Mouse (Mus musculus) heart, embryonic 10.5 days (tissue): ENCODE measurements around the gene Bcas3. TPM values are rescaled to one million over a fixed set of nuclear protein-coding genes. Genes with fewer than 3 reads are reported as not detected.
"Not testable (repeated sequence)": the region's sequence is repeated elsewhere in the genome, so short reads cannot be mapped to it uniquely, and the experiment has no call there.

Experiments used
- DNase-seq: peaks from one replicate; pipeline ENCODE4 v3.0.0-alpha.2; 2017; ENCODE audit warnings: low spot score
- H3K27ac ChIP-seq: fragments of 300-500 bp; sonication (generic); 2 replicates; pipeline ENCODE4 v1.5.1; 2016; ENCODE audit warnings: mild to moderate bottlenecking
- H3K27me3 ChIP-seq: fragments of 300-500 bp; sonication (generic); 2 replicates; pipeline ENCODE4 v1.6.1; 2016; ENCODE audit warnings: mild to moderate bottlenecking; ENCODE audit not compliant: poor library complexity, insufficient read depth, severe bottlenecking
- H3K36me3 ChIP-seq: fragments of 300-500 bp; sonication (generic); 2 replicates; pipeline ENCODE4 v1.6.1; 2016; ENCODE audit warnings: mild to moderate bottlenecking, moderate library complexity
- H3K4me1 ChIP-seq: fragments of 300-500 bp; sonication (generic); 2 replicates; pipeline ENCODE4 v1.6.1; 2016; ENCODE audit warnings: mild to moderate bottlenecking
- H3K4me3 ChIP-seq: fragments of 300-500 bp; sonication (generic); 2 replicates; pipeline ENCODE4 v1.5.1; 2016; ENCODE audit warnings: mild to moderate bottlenecking, moderate library complexity
- H3K9me3 ChIP-seq: fragments of 300-500 bp; sonication (generic); 2 replicates; pipeline ENCODE4 v1.6.1; 2016; ENCODE audit warnings: mild to moderate bottlenecking, moderate library complexity
- WGBS: fragments of 180-500 bp; shearing (Covaris S2); methylation state at CpG from one replicate; pipeline ENCODE4 v1.1.7; 2016; 5-methylcytosine and 5-hydroxymethylcytosine counted together
- polyA plus RNA-seq: library from polyadenylated mRNA; unstranded; fragments of >200 nt; fragmentation: Nextera tagmentation; extraction: Ambion mirVana; gene quantifications from 2 replicates; pipeline ENCODE4 v1.2.1, GENCODE M21; 2016

Gene Bcas3
- polyA plus RNA-seq, 1 experiment from 2014 or later = 22.4 TPM

DNA sequence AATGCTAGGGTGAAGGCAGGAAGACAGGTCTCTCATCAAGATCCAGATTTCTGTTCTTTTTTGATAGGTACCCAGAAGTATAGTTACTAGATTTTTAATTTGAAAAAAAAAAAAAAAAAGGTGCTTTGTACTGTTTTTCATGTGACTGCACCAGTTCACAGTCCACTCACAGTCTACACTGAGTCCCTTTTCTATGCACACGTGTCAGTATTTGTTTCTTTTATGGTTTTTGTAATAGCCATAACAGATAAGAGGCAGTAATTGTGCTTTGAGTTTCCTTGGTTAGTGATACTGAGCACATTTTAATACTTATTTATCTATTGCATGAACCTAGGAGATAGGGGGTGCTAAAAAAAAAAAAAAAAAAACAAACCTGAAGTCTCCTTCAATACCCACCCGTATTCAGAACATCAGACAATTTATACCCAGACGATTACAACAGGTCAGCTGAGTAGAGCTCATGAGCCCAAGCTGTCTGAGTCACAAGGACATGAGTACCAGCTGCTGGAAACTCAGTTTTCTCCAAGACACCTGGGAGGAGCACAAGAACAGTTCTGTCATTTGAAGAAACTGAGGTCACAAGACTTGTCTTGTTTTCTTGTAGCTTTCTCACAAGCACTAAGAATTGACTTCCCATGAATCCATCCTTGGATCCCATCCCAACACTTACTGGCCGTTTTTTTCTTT lies 351.2 kb downstream of the Bcas3 start:
- no peak overlapping the region for H3K4me3 ChIP-seq
- WGBS = 81% methylated on average over 4 of the region's 4 CpGs
- no peaks in the 10 kb centered on the region for H3K9me3 ChIP-seq
- H3K36me3 ChIP-seq = no peaks in the 10 kb centered on the region
- no peak overlapping the region for H3K27ac ChIP-seq
- peaks cover 6% of the 10 kb centered on the region for H3K4me1 ChIP-seq
- DNase-seq = no peak
- peaks cover 8% of the 10 kb centered on the region for H3K27me3 ChIP-seq

DNA sequence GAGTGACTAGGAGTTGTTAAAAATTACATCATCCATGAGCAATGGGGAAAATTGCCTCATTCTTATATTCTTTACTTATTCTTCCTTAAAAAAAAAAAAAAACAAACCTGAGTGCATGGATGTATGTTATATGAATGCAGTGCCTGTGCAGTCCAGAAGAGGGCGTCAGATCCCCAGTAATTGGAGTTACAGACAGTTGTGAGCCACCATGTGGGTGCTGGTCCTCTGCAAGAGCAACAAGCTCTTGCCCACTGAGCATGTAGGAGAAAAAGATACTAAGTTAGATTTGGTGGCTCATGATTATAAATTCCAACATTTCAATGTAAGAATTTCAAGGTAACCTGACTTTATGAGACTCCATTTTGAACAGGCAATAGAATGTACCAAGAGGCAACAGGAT lies 353.7 kb downstream of the Bcas3 start:
- Histone ChIP-seq H3K4me3 (no peak overlapping the region), H3K27me3 (peaks cover 8% of the 10 kb centered on the region), H3K27ac (no peak overlapping the region), H3K36me3 (no peaks in the 10 kb centered on the region), H3K4me1 (peaks cover 13% of the 10 kb centered on the region), H3K9me3 (no peaks in the 10 kb centered on the region)
- 11% methylated on average over 1 of the region's 1 CpGs for WGBS
- DNase-seq = peak; percentile 20

DNA sequence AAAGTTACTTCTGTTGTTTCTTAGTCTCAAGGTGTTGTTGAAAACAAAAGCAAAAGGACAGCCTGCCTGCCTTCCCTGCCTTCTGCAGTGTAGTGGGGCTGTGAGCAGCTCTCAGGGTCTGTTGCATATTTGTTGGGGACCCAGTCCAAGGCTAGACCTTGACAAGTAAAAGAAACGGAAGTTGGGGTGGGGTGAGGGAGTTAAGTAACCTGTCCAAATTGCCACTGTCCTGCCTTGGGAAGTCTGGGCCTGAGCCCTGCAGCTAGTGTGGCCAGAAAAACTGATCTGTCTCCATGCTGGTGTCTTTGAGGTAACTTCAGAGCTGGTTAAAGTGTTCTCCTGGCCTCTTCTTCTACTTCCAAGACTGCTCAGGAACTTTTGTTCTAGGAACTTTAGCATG lies 354.5 kb downstream of the Bcas3 start:
- H3K4me1 ChIP-seq = peaks cover 15% of the 10 kb centered on the region
- no peak overlapping the region for H3K27ac ChIP-seq
- 78% methylated on average over 1 of the region's 1 CpGs for WGBS
- DNase-seq = peak; percentile 54
- H3K9me3 ChIP-seq = no peaks in the 10 kb centered on the region
- no peaks in the 10 kb centered on the region for H3K36me3 ChIP-seq
- peaks cover 8% of the 10 kb centered on the region for H3K27me3 ChIP-seq
- no peak overlapping the region for H3K4me3 ChIP-seq

DNA sequence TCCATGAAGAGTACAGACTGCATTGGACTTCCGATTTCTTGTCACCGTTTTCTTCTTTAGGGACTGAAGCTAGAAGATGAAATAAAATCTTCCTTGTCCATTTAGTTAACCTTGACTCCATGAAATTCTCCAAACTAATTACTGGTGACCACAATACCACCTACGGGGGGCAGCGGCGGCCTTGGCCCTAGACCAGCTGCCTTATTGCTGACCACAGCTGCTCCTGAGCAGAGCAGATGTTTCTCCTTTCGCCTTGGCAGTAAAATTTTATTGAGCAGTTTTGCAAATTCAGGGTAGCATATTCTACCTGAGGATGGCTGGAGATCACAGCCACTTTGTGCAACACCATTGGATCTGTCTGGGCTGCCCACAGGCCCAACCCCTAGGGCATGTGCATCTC lies 356.2 kb downstream of the Bcas3 start:
- H3K27ac ChIP-seq = no peak overlapping the region

DNA sequence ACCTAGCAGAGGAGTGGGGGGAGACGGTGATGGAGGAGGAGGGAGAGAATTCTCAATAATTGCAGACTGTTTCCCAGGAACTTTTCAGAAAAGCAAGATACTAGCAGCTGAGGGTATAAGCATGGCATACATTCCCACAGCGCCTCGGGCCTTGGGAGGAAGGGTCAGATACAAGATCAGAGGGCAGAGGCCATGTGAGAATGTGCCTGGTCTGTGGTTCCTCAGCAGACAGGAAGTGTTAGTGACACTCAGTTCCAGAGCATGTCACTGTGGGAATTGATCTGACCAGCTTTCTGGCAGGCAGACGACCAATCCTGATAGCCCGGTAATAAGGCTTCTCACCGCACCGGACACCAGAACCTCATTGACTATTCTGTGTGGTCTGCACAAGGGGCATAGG lies 357.2 kb downstream of the Bcas3 start:
- peak; percentile 74 for DNase-seq
- Histone ChIP-seq H3K27ac (no peak overlapping the region), H3K36me3 (no peaks in the 10 kb centered on the region), H3K4me1 (peaks cover 37% of the 10 kb centered on the region), H3K4me3 (no peak overlapping the region), H3K9me3 (no peaks in the 10 kb centered on the region), H3K27me3 (peaks cover 4% of the 10 kb centered on the region)
- WGBS = 49% methylated on average over 7 of the region's 7 CpGs

More for the DNA sequence above, 356.2 kb downstream of the Bcas3 start:
- 84% methylated on average over 6 of the region's 6 CpGs for WGBS
- Histone ChIP-seq H3K4me1 (peaks cover 30% of the 10 kb centered on the region), H3K27me3 (peaks cover 8% of the 10 kb centered on the region), H3K9me3 (no peaks in the 10 kb centered on the region), H3K36me3 (no peaks in the 10 kb centered on the region), H3K4me3 (no peak overlapping the region)
- DNase-seq = peak; percentile 56

DNA sequence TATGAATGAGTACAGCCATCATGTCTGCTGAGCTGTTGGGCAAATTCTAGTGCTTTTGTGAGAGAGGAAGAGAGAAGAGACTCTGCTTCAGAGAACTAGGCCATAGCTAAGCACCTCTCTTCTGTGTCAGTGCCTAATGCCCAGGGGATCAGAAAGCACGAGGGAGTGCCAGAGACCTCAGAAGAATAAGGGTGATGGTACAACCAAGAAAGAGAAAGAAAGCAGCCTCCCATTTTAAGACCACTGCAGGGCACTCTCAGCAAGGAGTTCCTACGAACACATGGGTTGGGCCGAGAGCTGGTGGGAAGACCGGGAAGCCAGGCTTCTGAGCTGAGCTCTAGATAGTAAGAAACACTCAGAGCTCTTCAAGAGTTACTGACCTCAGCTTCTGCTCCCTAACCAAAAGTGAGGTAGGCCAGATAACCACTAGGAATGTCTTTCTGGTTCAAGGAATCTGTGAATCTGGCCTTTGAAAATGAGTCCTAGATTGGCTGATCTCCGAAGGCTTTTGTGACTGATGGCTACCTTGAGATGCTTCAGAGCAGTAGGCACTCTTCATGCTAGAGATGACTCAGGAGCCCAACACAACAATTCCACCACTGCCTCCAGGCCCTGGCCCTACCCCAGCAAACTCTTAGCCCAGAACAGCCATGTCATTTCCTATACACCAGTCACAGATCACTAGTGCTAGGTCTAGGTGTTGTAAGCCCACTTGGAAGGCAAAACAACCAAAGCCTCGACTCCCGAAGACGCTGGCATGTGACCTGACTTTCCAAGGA lies 359.2 kb downstream of the Bcas3 start:
- Histone ChIP-seq H3K9me3 (no peaks in the 10 kb centered on the region), H3K4me3 (no peak overlapping the region), H3K36me3 (no peaks in the 10 kb centered on the region), H3K4me1 (peaks cover 40% of the 10 kb centered on the region), H3K27me3 (peaks cover 21% of the 10 kb centered on the region), H3K27ac (no peak overlapping the region)
- WGBS = 83% methylated on average over 8 of the region's 8 CpGs
- DNase-seq = peak; percentile 58

DNA sequence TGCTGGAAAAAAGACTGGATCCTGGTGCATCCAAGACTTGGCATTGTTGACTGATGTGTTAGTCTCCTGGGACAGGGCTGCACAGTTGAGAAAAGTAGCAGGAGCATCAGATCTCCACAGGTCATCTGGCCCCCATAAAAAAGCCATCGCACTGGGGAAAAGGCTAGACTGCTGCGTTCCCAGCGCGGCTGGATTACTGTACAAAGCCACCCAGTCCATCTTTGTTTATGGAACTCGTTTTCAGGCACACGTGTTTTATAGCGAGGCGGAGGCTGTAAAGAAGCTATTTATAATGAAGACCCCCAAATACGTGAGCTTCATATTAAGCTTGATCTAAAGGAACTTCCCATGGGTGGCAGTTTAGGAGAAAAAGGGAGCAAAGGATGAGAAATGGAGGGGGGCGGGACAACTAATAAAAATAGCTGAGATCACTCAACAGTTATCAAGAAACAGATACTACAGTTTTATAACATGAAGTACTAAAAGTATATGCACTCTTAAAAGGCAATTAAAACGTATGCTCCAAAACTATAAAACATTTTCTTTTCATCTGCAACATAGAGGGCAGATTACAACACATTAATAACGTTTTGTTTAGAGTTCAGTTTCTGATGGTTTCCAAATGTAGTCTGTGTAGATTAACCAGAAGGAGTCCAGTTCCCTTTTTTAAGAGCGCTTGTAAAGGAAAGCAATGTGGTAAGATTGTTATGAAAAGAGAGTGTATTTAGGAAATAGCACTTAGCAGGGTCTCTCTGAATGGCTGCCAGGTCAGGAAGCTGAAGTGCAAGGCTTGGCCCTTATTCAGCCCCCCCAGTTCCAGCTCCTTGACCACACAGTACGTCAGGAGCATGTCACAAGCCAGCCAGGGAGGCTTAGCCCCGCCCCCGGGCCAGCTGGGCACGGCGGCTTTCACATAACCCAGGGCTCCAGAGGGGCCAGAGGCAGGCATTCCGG lies 360.2 kb downstream of the Bcas3 start:
- Histone ChIP-seq H3K27me3 (peaks cover 27% of the 10 kb centered on the region), H3K27ac (peak overlapping the region; percentile 69; the same call in 1 of the 2 replicates), H3K4me1 (peaks cover 40% of the 10 kb centered on the region), H3K36me3 (no peaks in the 10 kb centered on the region), H3K9me3 (no peaks in the 10 kb centered on the region), H3K4me3 (no peak overlapping the region)
- DNase-seq = peak; percentile 78
- WGBS = 56% methylated on average over 19 of the region's 19 CpGs

DNA sequence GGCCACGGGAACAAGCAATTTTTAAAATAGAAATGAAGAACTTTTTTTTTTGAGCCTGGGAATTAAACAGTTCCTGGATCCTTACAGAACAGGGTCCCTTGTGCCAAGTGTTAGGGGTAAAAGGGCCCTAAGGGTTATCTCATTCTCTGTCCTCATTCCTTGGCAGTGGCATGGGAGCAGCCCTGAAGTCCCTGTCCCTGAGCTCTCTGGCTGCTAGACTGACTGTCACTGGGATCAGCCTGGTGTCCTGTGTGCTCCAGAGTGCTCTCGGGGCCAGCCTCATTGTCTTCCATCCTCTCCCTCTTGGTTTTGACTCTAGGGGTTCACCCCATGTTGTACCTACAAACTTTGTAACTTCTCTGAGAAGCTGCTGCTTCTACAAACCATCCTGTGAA lies 360.8 kb downstream of the Bcas3 start:
- WGBS = 26% methylated on average over 2 of the region's 2 CpGs
- Histone ChIP-seq H3K27ac (peak overlapping the region; percentile 69), H3K9me3 (no peaks in the 10 kb centered on the region), H3K4me3 (no peak overlapping the region), H3K4me1 (peaks cover 40% of the 10 kb centered on the region), H3K36me3 (no peaks in the 10 kb centered on the region), H3K27me3 (peaks cover 29% of the 10 kb centered on the region)
- no peak for DNase-seq

DNA sequence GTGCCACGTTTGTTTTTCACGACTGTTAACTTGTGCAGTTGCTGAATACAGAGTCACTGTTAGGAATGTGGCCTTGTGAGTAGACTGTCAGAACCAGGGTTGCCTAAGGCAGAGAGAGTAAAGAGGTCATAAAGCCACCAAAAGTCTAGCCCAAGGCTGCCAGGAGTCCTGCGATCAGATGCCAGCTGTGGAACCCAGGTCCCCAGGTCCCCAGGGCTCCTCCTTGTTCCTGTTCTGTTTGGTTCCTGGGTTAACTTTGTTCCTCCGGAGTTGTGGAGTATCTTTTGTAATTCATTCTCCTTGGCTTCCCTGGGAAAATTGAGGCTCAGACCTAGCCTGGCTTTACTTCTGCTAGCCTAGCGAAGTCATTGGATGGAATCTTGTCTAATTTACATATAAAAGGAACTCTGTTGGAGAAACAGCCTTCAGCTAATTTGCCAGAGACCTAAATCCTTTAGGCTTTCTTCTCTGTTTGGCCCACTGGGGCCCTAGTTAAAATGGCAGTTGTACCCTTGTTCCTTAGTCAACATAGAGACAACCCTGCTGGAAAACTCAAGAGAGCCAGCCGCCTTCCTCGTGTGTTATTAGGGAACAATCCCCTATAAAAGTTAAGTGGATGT lies 361.5 kb downstream of the Bcas3 start:
- Histone ChIP-seq H3K36me3 (no peaks in the 10 kb centered on the region), H3K4me1 (peaks cover 43% of the 10 kb centered on the region), H3K27ac (0 out of 2 replicates have a peak overlapping the region, but pooled peaks have one; percentile 10), H3K27me3 (peaks cover 31% of the 10 kb centered on the region), H3K4me3 (no peak overlapping the region), H3K9me3 (no peaks in the 10 kb centered on the region)
- DNase-seq = peak; percentile 61
- WGBS = 25% methylated on average over 7 of the region's 7 CpGs

DNA sequence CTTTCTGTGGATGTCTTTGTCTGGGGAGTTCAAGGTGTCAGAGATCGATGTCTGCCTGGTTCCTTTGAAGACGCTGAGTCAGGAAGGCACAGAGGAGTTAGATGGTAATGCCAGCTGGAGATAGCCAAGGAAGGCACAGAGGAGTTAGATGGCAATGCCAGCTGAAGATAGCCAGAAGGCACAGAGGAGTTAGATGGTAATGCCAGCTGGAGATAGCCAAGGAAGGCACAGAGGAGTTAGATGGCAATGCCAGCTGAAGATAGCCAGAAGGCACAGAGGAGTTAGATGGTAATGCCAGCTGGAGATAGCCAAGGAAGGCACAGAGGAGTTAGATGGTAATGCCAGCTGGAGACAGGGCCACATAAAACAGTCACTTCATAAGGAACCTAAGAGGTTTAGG lies 363.8 kb downstream of the Bcas3 start:
- not testable (repeated sequence) for DNase-seq, H3K27ac ChIP-seq, H3K4me3 ChIP-seq, H3K9me3 ChIP-seq, H3K36me3 ChIP-seq
- H3K4me1 ChIP-seq = peaks cover 51% of the 10 kb centered on the region
- 89% methylated on average over 2 of the region's 2 CpGs for WGBS
- peaks cover 31% of the 10 kb centered on the region for H3K27me3 ChIP-seq

DNA sequence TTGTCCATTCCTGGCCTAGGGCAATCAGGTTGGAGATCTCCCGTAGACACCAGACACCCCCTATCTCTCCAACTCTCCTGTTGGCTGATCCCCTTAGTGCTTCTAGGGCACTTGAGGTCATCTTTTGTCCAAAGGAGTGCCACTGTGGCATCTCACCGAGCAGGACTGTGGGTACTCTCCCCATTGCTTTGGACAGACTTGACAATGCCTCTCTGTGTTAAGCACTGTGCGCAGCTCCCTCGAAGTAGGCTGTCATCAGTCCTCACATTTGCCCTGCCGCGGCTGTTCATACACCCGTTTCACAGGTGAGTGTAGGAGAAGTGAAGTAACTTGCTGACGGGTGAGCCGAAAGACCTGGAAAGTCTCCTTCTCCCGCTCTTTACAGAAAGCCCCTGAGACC lies 366.1 kb downstream of the Bcas3 start:
- 53% methylated on average over 10 of the region's 10 CpGs for WGBS
- H3K27me3 ChIP-seq = peaks cover 31% of the 10 kb centered on the region

DNA sequence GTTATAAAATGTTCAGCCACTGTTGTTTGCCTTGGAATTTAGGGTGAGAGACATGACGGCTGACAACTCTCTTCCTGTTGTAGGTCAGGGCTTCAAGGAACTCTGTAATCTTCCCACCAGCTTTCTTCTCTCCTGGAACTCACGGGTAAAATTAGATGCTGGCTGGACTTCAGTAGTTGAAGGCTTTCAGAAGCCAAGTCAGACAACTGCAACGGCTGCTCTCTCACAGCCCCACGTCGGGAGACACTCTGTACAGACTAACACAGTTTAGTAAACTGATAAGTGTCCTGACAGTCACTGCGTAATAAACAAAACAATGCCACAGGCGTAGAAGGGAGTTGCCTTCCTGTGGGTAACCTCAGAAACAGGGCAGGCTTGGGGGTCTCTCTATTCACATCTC lies 366.8 kb downstream of the Bcas3 start:
- Histone ChIP-seq H3K27ac (0 out of 2 replicates have a peak overlapping the region, but pooled peaks have one; percentile 62), H3K4me1 (peaks cover 39% of the 10 kb centered on the region)
- peak; percentile 66 for DNase-seq

More for the DNA sequence above, 366.1 kb downstream of the Bcas3 start:
- H3K4me1 ChIP-seq = peaks cover 42% of the 10 kb centered on the region
- 0 out of 2 replicates have a peak overlapping the region, but pooled peaks have one; percentile 62 for H3K27ac ChIP-seq
- no peaks in the 10 kb centered on the region for H3K9me3 ChIP-seq
- H3K36me3 ChIP-seq = no peaks in the 10 kb centered on the region
- H3K4me3 ChIP-seq = no peak overlapping the region
- DNase-seq = peak; percentile 76

More for the DNA sequence above, 366.8 kb downstream of the Bcas3 start:
- H3K4me3 ChIP-seq = no peak overlapping the region
- WGBS = 11% methylated on average over 7 of the region's 7 CpGs
- H3K9me3 ChIP-seq = no peaks in the 10 kb centered on the region
- peaks cover 31% of the 10 kb centered on the region for H3K27me3 ChIP-seq
- no peaks in the 10 kb centered on the region for H3K36me3 ChIP-seq
